In the genomic region with DNA sequence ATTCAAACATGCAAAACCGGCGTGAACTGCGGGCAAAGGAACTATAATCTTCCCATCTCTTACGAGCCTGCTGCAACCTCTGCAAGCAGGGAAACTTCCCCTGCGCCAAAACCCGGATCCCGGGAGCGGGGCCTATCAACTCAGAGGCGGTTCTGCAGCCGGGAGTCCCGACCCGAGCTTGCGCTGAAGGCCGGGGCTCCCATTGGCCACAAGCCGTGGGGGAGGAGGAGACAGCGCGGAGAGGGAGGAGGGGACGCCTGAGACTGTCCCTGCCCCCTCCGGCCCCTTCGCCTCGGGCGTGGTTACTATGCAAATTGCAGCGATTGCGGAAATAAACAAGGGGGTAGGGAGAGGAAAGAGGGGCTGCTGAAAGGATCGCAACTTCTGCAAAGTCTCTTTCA, we compare ENCODE assay signal across 8 mouse cellular contexts. TPM values are rescaled to one million over a fixed set of nuclear protein-coding genes. Genes with fewer than 3 reads are reported as not detected.
A peak's percentile ranks its signal among the peaks of the same experiment; 100 is the strongest.
DNase-seq lines count a peak whose midpoint lies in the region; ATAC-seq and TF ChIP-seq lines count a peak whose summit lies in the region.

No protein-coding gene starts in this region.

- TF ChIP-seq EP300 in liver, embryonic 14.5 days (IDR thresholded peaks at IDR 0.05; ENCODE audit: low read depth) = no peak

- no peaks in the 10 kb centered on the region for H3K9me3 ChIP-seq in forebrain, embryonic 10.5 days
- no peaks in the 10 kb centered on the region for H3K9me3 ChIP-seq in heart, embryonic 15.5 days (replicated peaks)
- no peaks in the 10 kb centered on the region for H3K9me3 ChIP-seq in liver, embryonic 14.5 days (ENCODE audit: control insufficient read depth, low read length)
- H3K9me3 ChIP-seq in stomach, embryonic 15.5 days = no peaks in the 10 kb centered on the region

- peak overlapping the region; percentile 49 for H3K9ac ChIP-seq in heart, embryonic 15.5 days
- H3K9ac ChIP-seq in liver, embryonic 14.5 days (replicated peaks) = no peak overlapping the region; the same call in 1 of the 2 replicates
- H3K9ac ChIP-seq in stomach, embryonic 15.5 days = no peak overlapping the region; the same call in 1 of the 2 replicates

- H3K4me2 ChIP-seq in heart, embryonic 15.5 days = peak overlapping the region; percentile 80
- H3K4me2 ChIP-seq in liver, embryonic 14.5 days (ENCODE audit: low read depth) = peak overlapping the region; percentile 65
- H3K4me2 ChIP-seq in stomach, embryonic 15.5 days = peak overlapping the region; percentile 53

- DNase-seq in CD8-positive naive resting alpha-beta T cell, adult 2 months (ENCODE audit: low read depth in 2 of 2, low spot score in 2 of 2) = peak; percentile 86 to 91
- peak; percentile 84 for DNase-seq in c-Kit-positive CD71-negative TER-119-negative erythroid progenitor cells, embryonic 14.5 days (ENCODE audit: low read depth)
- DNase-seq in forebrain, embryonic 10.5 days (ENCODE audit: extremely low spot score, low spot score) = peak; percentile 97
- peak; percentile 98 to 100 for DNase-seq in kidney, postnatal 25 days
- DNase-seq in liver, embryonic 14.5 days (ENCODE audit: low read depth in 3 of 3, low spot score in 3 of 3) = peak; percentile 73 to 80 (median 74)
- DNase-seq in neural tube, embryonic 10.5 days (ENCODE audit: extremely low spot score, low spot score) = peak; percentile 94

- peaks cover 45% of the 10 kb centered on the region for H3K4me1 ChIP-seq in forebrain, embryonic 10.5 days
- H3K4me1 ChIP-seq in heart, embryonic 15.5 days (replicated peaks) = peaks cover 21% of the 10 kb centered on the region
- H3K4me1 ChIP-seq in liver, embryonic 14.5 days (replicated peaks; ENCODE audit: control insufficient read depth in 2 of 2, insufficient read depth in 2 of 2, low read length in 1 of 2) = peaks cover 0 to 1% of the 10 kb centered on the region in 2 experiments; a peak in 1 of 4 replicates
- H3K4me1 ChIP-seq in stomach, embryonic 15.5 days = peaks cover 13% of the 10 kb centered on the region; the same call in 1 of the 2 replicates

- H3K36me3 ChIP-seq in forebrain, embryonic 10.5 days (replicated peaks) = no peaks in the 10 kb centered on the region
- no peaks in the 10 kb centered on the region for H3K36me3 ChIP-seq in heart, embryonic 15.5 days
- no peaks in the 10 kb centered on the region for H3K36me3 ChIP-seq in liver, embryonic 14.5 days (replicated peaks; ENCODE audit: control insufficient read depth, insufficient read depth, low read depth)
- H3K36me3 ChIP-seq in stomach, embryonic 15.5 days = no peaks in the 10 kb centered on the region

- H3K4me3 ChIP-seq in forebrain, embryonic 10.5 days = peak overlapping the region; percentile 61
- H3K4me3 ChIP-seq in heart, embryonic 15.5 days = peak overlapping the region; percentile 51
- H3K4me3 ChIP-seq in liver, embryonic 14.5 days (ENCODE audit: insufficient read depth in 1 of 2, low read depth in 2 of 2, low read length in 2 of 2) = peak overlapping the region; percentile 56 to 72
- peak overlapping the region; percentile 50 for H3K4me3 ChIP-seq in stomach, embryonic 15.5 days (replicated peaks)

- H3K27me3 ChIP-seq in forebrain, embryonic 10.5 days (ENCODE audit: poor library complexity, severe bottlenecking) = peaks cover 55% of the 10 kb centered on the region
- H3K27me3 ChIP-seq in heart, embryonic 15.5 days = no peaks in the 10 kb centered on the region
- H3K27me3 ChIP-seq in liver, embryonic 14.5 days (ENCODE audit: control insufficient read depth, insufficient read depth, low read length) = peaks cover 34% of the 10 kb centered on the region
- H3K27me3 ChIP-seq in stomach, embryonic 15.5 days (replicated peaks) = no peaks in the 10 kb centered on the region

- under 1% methylated on average over 25 of the region's 25 CpGs for WGBS in forebrain, embryonic 10.5 days
- WGBS in heart, embryonic 15.5 days = under 1% methylated on average over 25 of the region's 25 CpGs
- WGBS in liver, embryonic 14.5 days (ENCODE audit: insufficient replicate concordance) = under 1% methylated on average over 25 of the region's 25 CpGs
- WGBS in stomach, embryonic 15.5 days = under 1% methylated on average over 25 of the region's 25 CpGs

- peak; percentile 95 for ATAC-seq in heart, embryonic 15.5 days (replicated peaks; ENCODE audit: insufficient number of reproducible peaks, insufficient read depth, low FRiP score, low read depth)
- ATAC-seq in liver, embryonic 14.5 days (ENCODE audit: insufficient read depth) = peak; percentile 92
- peak; percentile 96 for ATAC-seq in stomach, embryonic 15.5 days (ENCODE audit: insufficient read depth, low FRiP score, low read depth)

- TF ChIP-seq CTCF in liver, embryonic 14.5 days (IDR thresholded peaks at IDR 0.05; ENCODE audit: low read depth) = no peak

- peak overlapping the region; percentile 91 for H3K27ac ChIP-seq in forebrain, embryonic 10.5 days
- peak overlapping the region; percentile 94 for H3K27ac ChIP-seq in heart, embryonic 15.5 days
- H3K27ac ChIP-seq in liver, embryonic 14.5 days = no peak overlapping the region
- peak overlapping the region; percentile 97 for H3K27ac ChIP-seq in stomach, embryonic 15.5 days

RNA-seq across cellular contexts. Expression of gene Nfia, which starts 0.5 kb away (rescaled TPM):
- polyA plus RNA-seq in forebrain, embryonic 10.5 days (2016; fragmentation: Nextera tagmentation; extraction: Ambion mirVana) = 10.9 and 17.6 TPM in 2 replicates
- polyA plus RNA-seq in heart, embryonic 15.5 days (2015; fragmentation: Nextera tagmentation; extraction: Ambion mirVana) = 46.8 and 47.9 TPM in 2 replicates
- polyA plus RNA-seq in liver, embryonic 14.5 days (2012; rRNA removed) = 1.0 and 1.5 TPM in 2 replicates
- 2.5 and 2.6 TPM in 2 replicates for polyA plus RNA-seq in liver, embryonic 14.5 days (2014; fragmentation: Nextera tagmentation; extraction: Ambion mirVana)
- polyA plus RNA-seq in stomach, embryonic 15.5 days (2015; fragmentation: Nextera tagmentation; extraction: Ambion mirVana) = 45.5 and 50.8 TPM in 2 replicates

RNA-seq across cellular contexts. Expression of gene E130114P18Rik, which starts 5.8 kb away (rescaled TPM):
- 14.3 and 21.3 TPM in 2 replicates for polyA plus RNA-seq in forebrain, embryonic 10.5 days (2016; fragmentation: Nextera tagmentation; extraction: Ambion mirVana)
- 0.25 and 0.30 TPM in 2 replicates for polyA plus RNA-seq in heart, embryonic 15.5 days (2015; fragmentation: Nextera tagmentation; extraction: Ambion mirVana)
- polyA plus RNA-seq in liver, embryonic 14.5 days (2012; rRNA removed) = 0.03 TPM in 1 of 2 replicates, not detected in the other
- polyA plus RNA-seq in liver, embryonic 14.5 days (2014; fragmentation: Nextera tagmentation; extraction: Ambion mirVana) = not detected in 2 replicates
- polyA plus RNA-seq in stomach, embryonic 15.5 days (2015; fragmentation: Nextera tagmentation; extraction: Ambion mirVana) = 2.9 and 3.7 TPM in 2 replicates
